8 mouse cellular contexts compared by ENCODE assay signal in the genomic region with DNA sequence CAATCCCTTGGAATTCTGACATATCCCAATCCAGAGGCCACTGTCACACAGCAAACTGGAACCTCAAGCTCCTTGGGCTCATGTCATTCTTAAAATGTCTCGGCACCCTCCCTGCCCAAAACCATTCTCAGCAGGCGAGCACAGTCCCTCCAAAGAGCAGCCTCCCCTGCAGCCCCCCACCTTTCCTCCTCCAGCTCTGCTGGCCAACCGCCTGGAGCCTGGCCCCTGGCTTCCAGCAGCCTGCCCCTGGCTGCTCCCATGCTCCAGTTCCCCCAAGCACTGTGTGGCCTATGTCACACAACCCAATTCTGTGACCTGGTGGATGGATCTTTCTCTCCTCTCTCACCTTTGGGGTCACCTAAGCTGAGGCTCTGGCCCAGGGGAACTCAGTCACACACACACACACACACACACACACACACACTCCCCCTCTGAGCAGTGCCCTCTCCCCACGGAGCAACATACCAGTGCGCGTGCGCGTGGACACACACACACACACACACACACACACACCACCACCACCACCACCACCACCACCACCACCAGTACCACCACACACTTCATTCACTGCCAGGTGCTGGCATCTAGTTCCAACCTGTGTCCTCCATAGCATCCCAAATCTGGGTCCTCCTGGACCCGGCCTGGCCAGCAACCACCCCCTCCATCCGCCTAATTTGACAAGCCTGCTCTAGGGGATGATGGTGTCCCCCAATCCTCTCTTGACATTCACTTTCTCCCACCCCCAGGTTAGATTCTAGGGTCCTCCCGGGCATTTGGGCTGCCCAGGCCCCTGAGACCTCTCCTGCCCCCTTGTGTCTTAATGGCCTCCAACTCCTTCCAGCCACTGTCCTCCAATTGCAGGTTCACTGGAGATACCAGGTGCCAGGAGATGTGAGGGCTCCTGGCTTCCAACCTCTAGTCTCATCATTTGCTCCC. TPM values are rescaled to one million over a fixed set of nuclear protein-coding genes. Genes with fewer than 3 reads are reported as not detected.
A peak's percentile ranks its signal among the peaks of the same experiment; 100 is the strongest.
DNase-seq lines count a peak whose midpoint lies in the region; ATAC-seq lines count a peak whose summit lies in the region.

No protein-coding gene starts in this region.

- 0 out of 2 replicates have a peak, but pooled peaks have one; percentile 8 for ATAC-seq in forebrain, embryonic 11.5 days (replicated peaks; ENCODE audit: low FRiP score)

- H3K4me2 ChIP-seq in forebrain, embryonic 11.5 days (ENCODE audit: low read depth, low read length, severe bottlenecking): peak overlapping the region; percentile 57

- peak overlapping the region; percentile 53 for H3K4me3 ChIP-seq in forebrain, embryonic 11.5 days (ENCODE audit: low read depth, low read length)

- H3K9me3 ChIP-seq in forebrain, embryonic 11.5 days (ENCODE audit: control insufficient read depth, low read length): no peaks in the 10 kb centered on the region

- DNase-seq in heart, adult 11 months: peak; percentile 84
- DNase-seq in heart, adult 18-20 months: no peak
- DNase-seq in MN1 (ENCODE audit: low spot score): peak; percentile 28
- no peak for DNase-seq in forebrain, embryonic 11.5 days (ENCODE audit: low spot score)
- DNase-seq in liver: peak; percentile 2
- no peak for DNase-seq in adrenal gland, adult 2 months
- no peak for DNase-seq in layer of hippocampus, adult 8-10 months (ENCODE audit: low spot score in 2 of 2)
- no peak for DNase-seq in yolk sac, embryonic 10.5 days (ENCODE audit: low spot score)

- H3K9ac ChIP-seq in forebrain, embryonic 11.5 days (ENCODE audit: low read length): peak overlapping the region; percentile 75

- no peaks in the 10 kb centered on the region for H3K27me3 ChIP-seq in forebrain, embryonic 11.5 days (ENCODE audit: control insufficient read depth, insufficient read depth, low read length)

- peaks cover 2% of the 10 kb centered on the region; the same call in 1 of the 2 replicates for H3K4me1 ChIP-seq in forebrain, embryonic 11.5 days (replicated peaks; ENCODE audit: control insufficient read depth, insufficient read depth, low read length)

- no peaks in the 10 kb centered on the region for H3K36me3 ChIP-seq in forebrain, embryonic 11.5 days (ENCODE audit: control insufficient read depth, insufficient read depth, low read length)

- 65% methylated on average over 11 of the region's 11 CpGs for WGBS in forebrain, embryonic 11.5 days

- no peak overlapping the region for H3K27ac ChIP-seq in forebrain, embryonic 11.5 days (ENCODE audit: low read depth, low read length)

RNA-seq across cellular contexts. Expression of gene Stx4a, which starts 0.6 kb away (rescaled TPM):
- total RNA-seq in heart, adult 18-20 months (2021): 10 to 100 TPM; 66.5 to 67.0 TPM
- polyA plus RNA-seq in forebrain, embryonic 11.5 days (2014; fragmentation: Nextera tagmentation; extraction: Ambion mirVana): 10.1 and 13.2 TPM in 2 replicates
- total RNA-seq in adrenal gland, adult 2 months (2021): 100 to 1,000 TPM in 1 of 2 experiments, 10 to 100 TPM in 1; 79.6 to 102 TPM
- polyA plus RNA-seq in adrenal gland, adult 2 months (2012; rRNA removed): 52.2 and 54.0 TPM in 2 replicates
- 10 to 100 TPM; 61.0 to 86.0 (median 77.0) TPM for total RNA-seq in layer of hippocampus, adult 8-10 months (2022)

RNA-seq across cellular contexts. Expression of gene Stx1b, which starts 0.8 kb away (rescaled TPM):
- total RNA-seq in heart, adult 18-20 months (2021): under 1 TPM; 0.30 to 0.72 TPM
- 11.1 and 13.0 TPM in 2 replicates for polyA plus RNA-seq in forebrain, embryonic 11.5 days (2014; fragmentation: Nextera tagmentation; extraction: Ambion mirVana)
- 1 to 10 TPM; 5.0 to 6.9 TPM for total RNA-seq in adrenal gland, adult 2 months (2021)
- polyA plus RNA-seq in adrenal gland, adult 2 months (2012; rRNA removed): 8.5 and 11.4 TPM in 2 replicates
- 100 to 1,000 TPM; 344 to 361 (median 348) TPM for total RNA-seq in layer of hippocampus, adult 8-10 months (2022)

RNA-seq across cellular contexts. Expression of gene Hsd3b7, which starts 23.1 kb away (rescaled TPM):
- 10 to 100 TPM; 10.8 to 13.9 TPM for total RNA-seq in heart, adult 18-20 months (2021)
- 6.5 and 7.9 TPM in 2 replicates for polyA plus RNA-seq in forebrain, embryonic 11.5 days (2014; fragmentation: Nextera tagmentation; extraction: Ambion mirVana)
- total RNA-seq in adrenal gland, adult 2 months (2021): 10 to 100 TPM; 45.5 to 46.2 TPM
- 83.9 and 86.5 TPM in 2 replicates for polyA plus RNA-seq in adrenal gland, adult 2 months (2012; rRNA removed)
- total RNA-seq in layer of hippocampus, adult 8-10 months (2022): 10 to 100 TPM in 2 of 4 experiments, 1 to 10 TPM in 2; 4.8 to 12.2 (median 10.7) TPM

RNA-seq across cellular contexts. Expression of gene Gm49388, which starts 38.1 kb away (rescaled TPM):
- 1 to 10 TPM; 2.5 to 2.6 TPM for total RNA-seq in heart, adult 18-20 months (2021)
- polyA plus RNA-seq in forebrain, embryonic 11.5 days (2014; fragmentation: Nextera tagmentation; extraction: Ambion mirVana): not detected in 2 replicates
- 1 to 10 TPM; 2.2 to 4.6 TPM for total RNA-seq in adrenal gland, adult 2 months (2021)
- not detected in 2 replicates for polyA plus RNA-seq in adrenal gland, adult 2 months (2012; rRNA removed)
- 1 to 10 TPM; 2.0 to 5.7 (median 2.3) TPM for total RNA-seq in layer of hippocampus, adult 8-10 months (2022)

RNA-seq across cellular contexts. Expression of gene Setd1a, which starts 47.0 kb away (rescaled TPM):
- total RNA-seq in heart, adult 18-20 months (2021): 10 to 100 TPM; 15.8 to 19.5 TPM
- polyA plus RNA-seq in forebrain, embryonic 11.5 days (2014; fragmentation: Nextera tagmentation; extraction: Ambion mirVana): 28.8 and 30.7 TPM in 2 replicates
- total RNA-seq in adrenal gland, adult 2 months (2021): 10 to 100 TPM; 36.0 to 42.6 TPM
- polyA plus RNA-seq in adrenal gland, adult 2 months (2012; rRNA removed): 12.6 and 15.9 TPM in 2 replicates
- 10 to 100 TPM; 46.6 to 56.4 (median 48.7) TPM for total RNA-seq in layer of hippocampus, adult 8-10 months (2022)

Comparison
In these comparisons a context has a peak if more than half of its experiments do, and no peak if none do; other contexts are left out.
1. DNase-seq: peak in heart, adult 11 months (single experiment), MN1 (single experiment) and liver (single experiment); none in heart, adult 18-20 months (0 of 2), forebrain, embryonic 11.5 days (single experiment), adrenal gland, adult 2 months (single experiment), layer of hippocampus, adult 8-10 months (0 of 2) and yolk sac, embryonic 10.5 days (single experiment).
2. RNA of gene Stx1b, which starts 0.8 kb away (total RNA-seq): 344 to 361 TPM in layer of hippocampus, adult 8-10 months; 5.0 to 6.9 TPM in adrenal gland, adult 2 months and 0.30 to 0.72 TPM in heart, adult 18-20 months; every median in the first group is over 10 times any median in the second.